In the genomic region with DNA sequence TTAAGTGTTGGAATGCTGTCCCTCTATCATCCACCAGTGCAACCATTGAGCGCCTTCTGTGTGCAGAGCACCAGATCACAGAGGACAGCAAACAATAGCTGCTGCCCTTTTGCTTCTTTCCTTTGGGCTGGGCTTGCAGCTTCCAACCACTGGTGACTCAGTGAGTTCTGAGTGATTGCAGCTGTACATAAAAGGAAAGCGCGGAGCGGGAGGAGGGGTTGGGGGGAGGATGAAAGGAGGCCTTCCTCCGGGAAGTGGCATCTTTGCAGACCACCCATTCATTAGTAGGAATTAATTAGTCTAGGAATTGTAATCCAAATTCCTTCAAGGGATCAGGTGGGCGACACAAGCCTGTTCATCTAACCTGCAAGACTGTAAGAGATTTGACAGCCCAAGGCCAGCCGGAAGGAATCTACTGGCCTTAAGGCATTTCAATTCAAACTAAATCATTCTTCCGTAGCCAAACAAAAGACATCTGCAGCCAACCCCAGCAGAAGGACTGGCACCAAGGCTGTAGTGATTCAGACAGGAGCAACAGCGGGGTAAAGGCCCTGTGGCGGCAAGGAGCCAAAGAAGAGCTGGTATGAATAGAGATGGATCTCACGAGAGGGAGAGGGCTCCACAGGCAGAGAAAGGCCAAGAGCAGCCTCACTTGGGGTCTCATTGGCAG, we compare ENCODE assay signal across 9 mouse cellular contexts. TPM values are rescaled to one million over a fixed set of nuclear protein-coding genes. Genes with fewer than 3 reads are reported as not detected.
A peak's percentile ranks its signal among the peaks of the same experiment; 100 is the strongest.
DNase-seq lines count a peak whose midpoint lies in the region; ATAC-seq and TF ChIP-seq lines count a peak whose summit lies in the region.
"Had no signal": no experiment of that assay in that cellular context is flagged by ENCODE, and none has a peak within 500 bp of the region (broad histone marks: within the 10 kb centered on the region; RNA-seq: fewer than 3 reads in every experiment).

No protein-coding gene starts in this region.

- H3K27me3 ChIP-seq in hindbrain, embryonic 13.5 days = no peaks in the 10 kb centered on the region
- H3K27me3 ChIP-seq in neural tube, embryonic 12.5 days (replicated peaks) = no peaks in the 10 kb centered on the region

- peaks cover 26% of the 10 kb centered on the region for H3K4me1 ChIP-seq in hindbrain, embryonic 13.5 days (replicated peaks)
- H3K4me1 ChIP-seq in neural tube, embryonic 12.5 days = peaks cover 17% of the 10 kb centered on the region

- H3K9me3 ChIP-seq in hindbrain, embryonic 13.5 days = no peaks in the 10 kb centered on the region
- no peaks in the 10 kb centered on the region for H3K9me3 ChIP-seq in neural tube, embryonic 12.5 days

- H3K36me3 ChIP-seq in hindbrain, embryonic 13.5 days = no peaks in the 10 kb centered on the region
- H3K36me3 ChIP-seq in neural tube, embryonic 12.5 days = no peaks in the 10 kb centered on the region

- no peak overlapping the region for H3K4me3 ChIP-seq in hindbrain, embryonic 13.5 days
- no peak overlapping the region for H3K4me3 ChIP-seq in neural tube, embryonic 12.5 days
- H3K4me3 ChIP-seq in left cerebral cortex, adult 2 months = no peak overlapping the region

- H3K27ac ChIP-seq in hindbrain, embryonic 13.5 days = peak overlapping the region; percentile 60
- no peak overlapping the region for H3K27ac ChIP-seq in neural tube, embryonic 12.5 days
- H3K27ac ChIP-seq in left cerebral cortex, adult 2 months = no peak overlapping the region

- no peak overlapping the region for H3K9ac ChIP-seq in hindbrain, embryonic 13.5 days
- no peak overlapping the region for H3K9ac ChIP-seq in neural tube, embryonic 12.5 days

- 20% methylated on average over 11 of the region's 11 CpGs for WGBS in hindbrain, embryonic 13.5 days
- WGBS in neural tube, embryonic 12.5 days = 27% methylated on average over 11 of the region's 11 CpGs

- no peak overlapping the region for H3K4me2 ChIP-seq in hindbrain, embryonic 13.5 days
- no peak overlapping the region for H3K4me2 ChIP-seq in neural tube, embryonic 12.5 days (replicated peaks)

- DNase-seq in heart, postnatal 4 days = peak; percentile 26
- no peak for DNase-seq in heart, postnatal 14 days
- DNase-seq in adrenal gland, postnatal 25 days = peak; percentile 67
- DNase-seq in left cerebral cortex, adult 2 months (ENCODE audit: extremely low spot score in 1 of 2, low spot score in 2 of 2) = no peak
- DNase-seq in urinary bladder, adult 2 months (ENCODE audit: low spot score) = no peak
- no peak for DNase-seq in layer of hippocampus, adult 8-10 months (ENCODE audit: low spot score in 2 of 2)

- intact Hi-C loops in heart, postnatal 14 days (cut with DNase I) = no loop called here
- intact Hi-C loops in left cerebral cortex, adult 2 months (cut with DNase I) = no loop called here

- ATAC-seq in hindbrain, embryonic 13.5 days (ENCODE audit: low FRiP score) = peak; percentile 64
- ATAC-seq in neural tube, embryonic 12.5 days (ENCODE audit: low FRiP score, low read depth) = peak; percentile 42; the same call in 1 of the 2 replicates
- ATAC-seq: CD4-positive, CD25-positive, alpha-beta regulatory T cell, adult 4 months had no signal

- TF ChIP-seq CTCF in left cerebral cortex, adult 2 months (IDR thresholded peaks at IDR 0.05) = no peak

RNA-seq across cellular contexts. Expression of gene Sgk1, which starts 52.8 kb away (rescaled TPM):
- total RNA-seq in heart, postnatal 4 days (2021) = 10 to 100 TPM; 70.2 to 73.8 TPM
- total RNA-seq in heart, postnatal 14 days (2021) = 100 to 1,000 TPM; 120 to 135 TPM
- total RNA-seq in adrenal gland, postnatal 25 days (2021) = 108 and 120 TPM in 2 replicates
- 37.0 and 40.0 TPM in 2 replicates for polyA plus RNA-seq in hindbrain, embryonic 13.5 days (2015; fragmentation: Nextera tagmentation; extraction: Ambion mirVana)
- polyA plus RNA-seq in neural tube, embryonic 12.5 days (2016; fragmentation: Nextera tagmentation; extraction: Ambion mirVana) = 24.6 and 28.9 TPM in 2 replicates
- 100 to 1,000 TPM; 104 to 135 TPM for total RNA-seq in left cerebral cortex, adult 2 months (2021)
- polyA plus RNA-seq in urinary bladder, adult 2 months (2012; rRNA removed) = 38.3 and 44.5 TPM in 2 replicates
- 100 to 1,000 TPM in 3 of 4 experiments, 10 to 100 TPM in 1; 75.5 to 160 (median 130) TPM for total RNA-seq in layer of hippocampus, adult 8-10 months (2022)

Comparison
In these comparisons a context has a peak if more than half of its experiments do, and no peak if none do; other contexts are left out.
1. DNase-seq: peak in heart, postnatal 4 days (single experiment) and adrenal gland, postnatal 25 days (single experiment); none in heart, postnatal 14 days (0 of 2), left cerebral cortex, adult 2 months (0 of 2), urinary bladder, adult 2 months (single experiment) and layer of hippocampus, adult 8-10 months (0 of 2).